Mouse (Mus musculus): ENCODE measurements at regions not wholly inside any gene's neighbourhood (a gene's known extent, or its start where the extent isn't known, plus 50 kb on each side); places are given as distances from the start of the nearest gene placed in this dataset.

DNA sequence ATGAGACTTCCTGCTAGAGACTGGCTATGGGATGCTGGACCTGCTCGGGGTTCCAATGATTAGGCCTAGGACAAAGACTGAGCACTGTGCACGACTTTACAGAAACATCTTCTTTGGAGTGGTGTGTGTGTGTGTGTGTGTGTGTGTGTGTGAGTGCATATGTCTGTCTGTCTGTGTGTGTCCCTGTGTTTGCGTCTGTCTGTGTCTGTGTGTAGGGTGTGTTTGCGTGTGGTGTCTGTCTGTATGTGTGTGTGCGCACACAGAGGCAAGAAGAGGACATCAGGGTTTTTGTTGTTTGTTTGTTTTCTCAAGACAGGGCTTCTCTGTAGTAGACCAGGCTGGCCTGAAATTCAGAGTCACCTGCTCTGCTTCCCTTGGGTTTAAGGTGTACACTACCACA, 51.9 kb upstream of the Slco4a1 start:
- no peaks in the 10 kb centered on the region for H3K9me3 ChIP-seq (replicated peaks; ENCODE audit: control insufficient read depth, low read length)
- H3K9ac ChIP-seq (ENCODE audit: low read depth, low read length) = no peak overlapping the region
- peaks cover 2% of the 10 kb centered on the region; the same call in 1 of the 2 replicates for H3K4me1 ChIP-seq (ENCODE audit: control insufficient read depth, insufficient read depth, low read length)
- no peaks in the 10 kb centered on the region for H3K27me3 ChIP-seq (ENCODE audit: control insufficient read depth, insufficient read depth, low read length)
- 82% methylated on average over 5 of the region's 5 CpGs for WGBS (ENCODE audit: insufficient replicate concordance)
- H3K27ac ChIP-seq (ENCODE audit: low read depth, low read length) = no peak overlapping the region
- H3K36me3 ChIP-seq (ENCODE audit: control insufficient read depth, insufficient read depth, low read length) = no peaks in the 10 kb centered on the region
- H3K4me3 ChIP-seq (ENCODE audit: low read depth, low read length) = no peak overlapping the region
- H3K4me2 ChIP-seq = no peak overlapping the region
- ATAC-seq (replicated peaks; ENCODE audit: insufficient number of reproducible peaks, low FRiP score, low TSS enrichment) = no peak

DNA sequence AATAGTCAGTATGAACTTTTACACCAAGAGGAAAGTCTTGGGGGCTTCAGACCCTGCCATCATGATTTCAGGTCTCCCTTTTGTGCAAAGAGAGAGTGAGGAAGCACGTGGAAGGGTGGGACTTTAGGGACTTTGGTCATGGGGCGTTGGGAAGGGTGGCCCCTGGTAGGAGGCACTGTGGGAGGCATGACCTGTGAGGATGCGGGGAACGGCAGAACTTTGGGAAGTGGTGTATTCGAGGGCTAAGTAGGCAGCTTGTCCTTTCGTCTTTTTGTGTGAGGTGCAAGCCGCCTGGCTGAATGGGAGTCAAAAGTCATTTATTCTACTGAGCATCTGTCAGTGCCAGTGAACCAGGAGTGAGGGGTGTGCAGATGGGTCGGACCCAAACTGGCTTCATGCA, 52.4 kb upstream of the Slco4a1 start:
- Histone ChIP-seq H3K27ac (ENCODE audit: low read depth, low read length) (no peak overlapping the region), H3K9ac (ENCODE audit: low read depth, low read length) (no peak overlapping the region), H3K9me3 (replicated peaks; ENCODE audit: control insufficient read depth, low read length) (no peaks in the 10 kb centered on the region), H3K4me1 (ENCODE audit: control insufficient read depth, insufficient read depth, low read length) (peaks cover 7% of the 10 kb centered on the region; the same call in 1 of the 2 replicates), H3K4me2 (no peak overlapping the region), H3K27me3 (ENCODE audit: control insufficient read depth, insufficient read depth, low read length) (no peaks in the 10 kb centered on the region), H3K36me3 (ENCODE audit: control insufficient read depth, insufficient read depth, low read length) (no peaks in the 10 kb centered on the region), H3K4me3 (ENCODE audit: low read depth, low read length) (no peak overlapping the region)
- no peak for ATAC-seq (replicated peaks; ENCODE audit: insufficient number of reproducible peaks, low FRiP score, low TSS enrichment)
- 65% methylated on average over 8 of the region's 8 CpGs for WGBS (ENCODE audit: insufficient replicate concordance)

DNA sequence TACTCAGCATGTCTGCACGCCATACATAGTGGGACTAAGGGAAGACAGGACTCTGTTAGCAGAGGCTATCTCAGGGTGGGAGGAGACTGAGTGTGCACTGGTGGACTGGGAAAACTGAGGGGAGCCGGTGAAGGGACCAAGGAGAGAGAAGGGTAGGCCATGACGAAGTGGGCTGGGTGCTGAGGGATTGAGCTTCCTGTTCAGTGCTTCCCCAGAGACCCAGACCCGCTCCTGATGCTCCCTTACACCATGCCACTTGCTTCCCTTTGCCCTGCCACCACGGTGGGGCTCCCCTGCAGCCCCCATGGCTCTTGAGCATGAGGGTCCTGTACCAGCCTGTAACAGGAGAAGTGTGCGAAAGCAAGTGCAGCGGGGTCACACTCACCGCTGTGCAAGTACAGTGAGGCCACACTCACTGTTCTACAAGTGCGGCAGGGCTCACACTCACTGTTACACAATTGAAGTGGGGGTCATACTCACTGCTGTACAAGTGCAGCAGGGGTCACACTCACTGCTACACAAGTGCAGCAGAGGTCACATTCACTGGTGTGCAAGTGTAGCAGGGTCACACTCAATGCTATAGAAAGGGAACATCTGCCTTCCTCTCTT, 53.1 kb upstream of the Slco4a1 start:
- Histone ChIP-seq H3K4me2 (no peak overlapping the region), H3K27ac (ENCODE audit: low read depth, low read length) (no peak overlapping the region), H3K4me3 (ENCODE audit: low read depth, low read length) (no peak overlapping the region), H3K27me3 (ENCODE audit: control insufficient read depth, insufficient read depth, low read length) (no peaks in the 10 kb centered on the region), H3K4me1 (ENCODE audit: control insufficient read depth, insufficient read depth, low read length) (peaks cover 7% of the 10 kb centered on the region; the same call in 1 of the 2 replicates), H3K9me3 (replicated peaks; ENCODE audit: control insufficient read depth, low read length) (no peaks in the 10 kb centered on the region), H3K36me3 (ENCODE audit: control insufficient read depth, insufficient read depth, low read length) (no peaks in the 10 kb centered on the region), H3K9ac (ENCODE audit: low read depth, low read length) (no peak overlapping the region)
- ATAC-seq (replicated peaks; ENCODE audit: insufficient number of reproducible peaks, low FRiP score, low TSS enrichment) = no peak
- 74% methylated on average over 9 of the region's 9 CpGs for WGBS (ENCODE audit: insufficient replicate concordance)

DNA sequence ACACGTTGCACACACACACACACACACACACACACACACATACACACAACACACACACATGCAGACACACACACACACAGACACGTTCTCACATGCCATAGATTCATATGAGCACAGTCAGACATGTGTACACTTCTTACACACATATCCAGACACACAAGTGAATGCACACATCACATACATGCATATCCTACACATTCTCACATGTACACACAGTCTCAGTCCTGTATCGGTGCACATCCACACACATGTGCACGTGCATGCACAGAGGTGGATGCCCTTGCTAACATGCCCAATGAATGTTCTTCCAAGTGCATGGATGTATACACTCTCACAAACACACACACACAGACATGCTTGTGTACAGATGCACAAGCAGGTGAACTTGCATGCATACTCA, 53.6 kb upstream of the Slco4a1 start:
- no peak overlapping the region for H3K4me2 ChIP-seq
- WGBS (ENCODE audit: insufficient replicate concordance) = 77% methylated on average over 4 of the region's 4 CpGs
- no peaks in the 10 kb centered on the region for H3K9me3 ChIP-seq (replicated peaks; ENCODE audit: control insufficient read depth, low read length)
- no peak overlapping the region for H3K9ac ChIP-seq (ENCODE audit: low read depth, low read length)
- H3K27me3 ChIP-seq (ENCODE audit: control insufficient read depth, insufficient read depth, low read length) = no peaks in the 10 kb centered on the region
- peaks cover 12% of the 10 kb centered on the region; the same call in 1 of the 2 replicates for H3K4me1 ChIP-seq (ENCODE audit: control insufficient read depth, insufficient read depth, low read length)
- H3K4me3 ChIP-seq (ENCODE audit: low read depth, low read length) = no peak overlapping the region
- ATAC-seq (replicated peaks; ENCODE audit: insufficient number of reproducible peaks, low FRiP score, low TSS enrichment) = no peak
- no peak overlapping the region for H3K27ac ChIP-seq (ENCODE audit: low read depth, low read length)
- H3K36me3 ChIP-seq (ENCODE audit: control insufficient read depth, insufficient read depth, low read length) = no peaks in the 10 kb centered on the region

DNA sequence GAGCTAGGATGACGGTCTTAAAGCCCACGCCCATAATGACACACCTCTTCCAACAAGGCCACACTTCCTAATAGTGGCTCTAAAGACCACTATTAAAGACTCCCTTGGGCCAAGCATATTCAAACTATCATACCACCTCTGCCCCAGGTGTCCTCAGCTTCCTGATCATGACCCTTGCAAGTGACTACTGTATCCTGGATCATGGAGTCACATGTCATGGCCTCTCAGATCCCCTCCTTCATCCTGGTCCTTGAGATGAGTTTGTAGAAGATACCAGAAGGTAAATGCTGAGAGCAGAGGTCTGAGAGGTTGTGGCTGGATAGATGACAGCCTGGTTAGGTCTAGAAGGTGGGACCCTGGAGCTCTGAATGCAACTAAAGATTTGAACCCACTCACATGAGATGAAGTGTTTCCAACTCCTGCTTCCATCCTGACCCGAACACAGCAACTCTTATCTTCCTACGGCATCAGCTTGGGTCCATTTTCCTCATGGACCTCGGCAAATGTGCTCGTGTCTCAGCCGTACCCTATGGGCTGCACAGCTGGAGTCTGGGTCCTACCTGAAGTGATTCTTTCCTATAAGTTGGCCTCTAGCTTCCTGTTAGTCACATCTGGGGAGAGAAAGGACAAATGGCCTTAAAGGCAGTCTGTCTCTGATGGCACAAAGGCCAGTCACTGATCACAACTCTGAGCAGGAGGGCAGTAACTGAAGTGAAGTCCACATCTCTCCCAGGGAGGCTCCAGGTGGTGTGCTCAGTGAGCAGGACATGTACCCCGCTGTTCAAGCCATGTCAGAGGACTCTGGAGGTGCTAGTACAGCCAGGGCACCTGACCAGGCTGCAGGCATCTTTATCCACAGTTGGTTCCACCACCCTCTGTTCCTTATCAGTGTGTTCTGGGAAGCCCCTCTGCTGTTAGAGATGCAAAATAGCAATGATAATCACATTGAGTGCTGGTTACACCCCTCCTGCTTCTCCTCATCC, 54.3 kb upstream of the Slco4a1 start:
- Histone ChIP-seq H3K4me3 (ENCODE audit: low read depth, low read length) (no peak overlapping the region), H3K9ac (ENCODE audit: low read depth, low read length) (no peak overlapping the region), H3K4me1 (ENCODE audit: control insufficient read depth, insufficient read depth, low read length) (peaks cover 16% of the 10 kb centered on the region; the same call in 1 of the 2 replicates), H3K4me2 (no peak overlapping the region), H3K27me3 (ENCODE audit: control insufficient read depth, insufficient read depth, low read length) (no peaks in the 10 kb centered on the region), H3K27ac (ENCODE audit: low read depth, low read length) (no peak overlapping the region), H3K36me3 (ENCODE audit: control insufficient read depth, insufficient read depth, low read length) (no peaks in the 10 kb centered on the region), H3K9me3 (replicated peaks; ENCODE audit: control insufficient read depth, low read length) (no peaks in the 10 kb centered on the region)
- 68% methylated on average over 8 of the region's 8 CpGs for WGBS (ENCODE audit: insufficient replicate concordance)
- ATAC-seq (replicated peaks; ENCODE audit: insufficient number of reproducible peaks, low FRiP score, low TSS enrichment) = no peak; the same call in 1 of the 2 replicates

DNA sequence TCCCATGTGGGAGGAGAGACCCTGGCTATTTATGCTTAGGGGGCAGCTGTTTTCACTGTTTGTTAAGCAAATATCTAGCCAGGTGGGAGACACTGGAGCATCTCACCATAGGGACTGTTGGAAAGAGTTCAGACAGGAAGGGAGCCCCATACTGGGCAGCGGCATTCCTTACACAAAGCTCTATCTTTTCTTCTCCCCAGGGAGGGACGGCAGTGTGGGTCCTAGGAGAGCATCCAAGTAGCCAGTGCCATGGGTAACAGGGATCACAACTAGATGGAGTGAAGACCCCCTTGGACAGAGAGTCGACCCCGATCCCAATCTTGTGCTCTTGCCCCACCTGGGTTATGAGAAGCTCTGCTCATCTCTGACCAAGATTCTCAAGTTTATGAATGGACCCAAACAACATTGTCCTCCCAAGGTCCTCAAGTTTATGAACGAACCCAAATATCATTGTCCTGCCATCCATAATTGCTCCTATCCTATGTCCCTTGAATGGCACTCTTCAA, 55.5 kb upstream of the Slco4a1 start:
- Histone ChIP-seq H3K9ac (ENCODE audit: low read depth, low read length) (no peak overlapping the region), H3K27me3 (ENCODE audit: control insufficient read depth, insufficient read depth, low read length) (no peaks in the 10 kb centered on the region), H3K27ac (ENCODE audit: low read depth, low read length) (no peak overlapping the region), H3K4me3 (ENCODE audit: low read depth, low read length) (no peak overlapping the region), H3K36me3 (ENCODE audit: control insufficient read depth, insufficient read depth, low read length) (no peaks in the 10 kb centered on the region), H3K4me2 (no peak overlapping the region), H3K9me3 (replicated peaks; ENCODE audit: control insufficient read depth, low read length) (no peaks in the 10 kb centered on the region), H3K4me1 (ENCODE audit: control insufficient read depth, insufficient read depth, low read length) (peaks cover 21% of the 10 kb centered on the region)
- no peak for ATAC-seq (replicated peaks; ENCODE audit: insufficient number of reproducible peaks, low FRiP score, low TSS enrichment)
- 80% methylated on average over 5 of the region's 5 CpGs for WGBS (ENCODE audit: insufficient replicate concordance)

DNA sequence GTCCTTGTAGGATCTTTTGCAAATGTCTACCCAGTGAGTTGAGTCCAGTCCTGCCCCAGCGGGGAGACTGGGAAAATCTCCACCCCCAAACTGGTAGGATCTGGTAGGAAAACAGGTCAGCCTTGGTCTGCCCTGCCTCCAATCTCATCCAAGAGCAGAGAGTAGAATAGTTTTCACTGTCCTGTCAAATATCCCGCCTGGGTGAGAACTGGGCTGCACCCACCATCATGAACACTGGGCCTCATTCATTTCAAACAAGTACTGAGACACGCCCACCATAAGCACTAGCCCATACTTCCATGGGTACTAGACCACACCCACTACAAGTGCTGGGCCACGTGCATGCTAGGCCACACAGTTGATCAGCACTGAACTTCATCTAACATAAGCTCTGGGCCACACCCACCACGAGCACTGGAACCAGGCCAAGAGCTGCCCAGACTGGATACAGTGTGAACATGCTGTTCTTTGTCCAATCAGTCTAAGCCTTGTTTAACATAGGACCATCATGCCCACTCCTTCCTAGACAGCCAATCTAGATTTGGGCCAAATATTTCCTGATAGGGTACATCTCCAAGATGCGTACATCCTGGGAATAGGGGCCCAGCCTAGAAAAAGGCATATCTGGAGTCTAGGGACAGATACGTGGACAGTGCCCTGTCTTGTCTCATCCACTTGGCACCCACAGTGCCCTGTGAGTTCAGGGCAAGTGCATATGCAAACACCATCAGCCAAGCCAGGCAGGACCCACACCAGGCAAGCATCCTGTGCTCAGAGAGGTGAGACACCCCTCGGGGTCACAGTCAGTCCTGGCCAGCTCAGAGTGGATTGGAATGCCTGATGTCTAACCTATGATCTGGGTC, 56.2 kb upstream of the Slco4a1 start:
- Histone ChIP-seq H3K4me3 (ENCODE audit: low read depth, low read length) (no peak overlapping the region), H3K27me3 (ENCODE audit: control insufficient read depth, insufficient read depth, low read length) (no peaks in the 10 kb centered on the region), H3K9me3 (replicated peaks; ENCODE audit: control insufficient read depth, low read length) (no peaks in the 10 kb centered on the region), H3K4me1 (ENCODE audit: control insufficient read depth, insufficient read depth, low read length) (peaks cover 28% of the 10 kb centered on the region), H3K9ac (ENCODE audit: low read depth, low read length) (no peak overlapping the region), H3K27ac (ENCODE audit: low read depth, low read length) (no peak overlapping the region), H3K4me2 (no peak overlapping the region), H3K36me3 (ENCODE audit: control insufficient read depth, insufficient read depth, low read length) (no peaks in the 10 kb centered on the region)
- 56% methylated on average over 8 of the region's 8 CpGs for WGBS (ENCODE audit: insufficient replicate concordance)
- peak; percentile 40; the same call in 1 of the 2 replicates for ATAC-seq (replicated peaks; ENCODE audit: insufficient number of reproducible peaks, low FRiP score, low TSS enrichment)

DNA sequence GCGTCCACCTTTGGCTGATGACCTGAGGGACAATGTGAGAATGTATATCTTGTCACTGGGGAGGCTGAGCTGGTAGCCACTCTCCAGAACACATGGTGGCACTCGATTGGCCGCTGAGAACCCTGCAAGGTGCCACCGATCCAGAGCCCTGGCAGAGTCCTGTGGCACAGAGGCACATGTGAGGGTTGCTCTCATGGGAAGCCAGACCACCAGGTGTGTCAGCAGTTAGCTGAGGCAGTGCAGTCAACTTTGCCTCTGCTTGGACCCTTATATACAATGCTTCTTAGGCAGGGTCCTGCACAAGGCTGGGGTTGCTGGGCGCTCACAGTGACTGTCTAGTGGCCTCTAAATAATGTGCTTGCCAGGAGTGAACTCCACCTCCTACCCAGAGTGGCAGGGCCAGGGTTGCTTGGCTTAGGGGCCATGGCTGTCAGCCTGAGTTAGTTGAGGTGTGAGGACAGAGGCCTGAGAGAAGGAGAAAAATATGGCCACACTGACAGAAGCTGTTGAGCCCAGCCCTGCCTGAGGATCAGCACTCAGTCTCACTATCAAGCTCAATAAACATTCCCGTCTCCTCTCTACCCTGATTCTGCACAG, 57.1 kb upstream of the Slco4a1 start:
- peaks cover 32% of the 10 kb centered on the region for H3K4me1 ChIP-seq (ENCODE audit: control insufficient read depth, insufficient read depth, low read length)
- ATAC-seq (replicated peaks; ENCODE audit: insufficient number of reproducible peaks, low FRiP score, low TSS enrichment) = no peak

More for the DNA sequence above, 57.1 kb upstream of the Slco4a1 start:
- H3K9ac ChIP-seq (ENCODE audit: low read depth, low read length) = no peak overlapping the region
- 69% methylated on average over 6 of the region's 6 CpGs for WGBS (ENCODE audit: insufficient replicate concordance)
- no peak overlapping the region for H3K4me3 ChIP-seq (ENCODE audit: low read depth, low read length)
- no peaks in the 10 kb centered on the region for H3K9me3 ChIP-seq (replicated peaks; ENCODE audit: control insufficient read depth, low read length)
- H3K27ac ChIP-seq (ENCODE audit: low read depth, low read length) = peak overlapping the region; percentile 63
- no peak overlapping the region for H3K4me2 ChIP-seq
- H3K27me3 ChIP-seq (ENCODE audit: control insufficient read depth, insufficient read depth, low read length) = no peaks in the 10 kb centered on the region
- no peaks in the 10 kb centered on the region for H3K36me3 ChIP-seq (ENCODE audit: control insufficient read depth, insufficient read depth, low read length)
